Mouse (Mus musculus): ENCODE data around the gene Ccdc102a. TPM values are rescaled to one million over a fixed set of nuclear protein-coding genes. Genes with fewer than 3 reads are reported as not detected.

Ccdc102a gene
- polyA plus RNA-seq, 1 experiment from 2014 or later: 20.2 TPM

Other genes starting within 250 kb of the Ccdc102a start
- gene Pllp, start 221.8 kb downstream of the Ccdc102a start, polyA plus RNA-seq (2014; fragmentation: Nextera tagmentation; extraction: Ambion mirVana): 0.42 and 0.56 TPM in 2 replicates
- not detected in 2 replicates for gene Ccl22, start 172.5 kb downstream of the Ccdc102a start, polyA plus RNA-seq (2014; fragmentation: Nextera tagmentation; extraction: Ambion mirVana)
- 6.1 and 7.9 TPM in 2 replicates for gene Cx3cl1, start 146.1 kb downstream of the Ccdc102a start, polyA plus RNA-seq (2014; fragmentation: Nextera tagmentation; extraction: Ambion mirVana)
- gene Ccl17, start 107.6 kb downstream of the Ccdc102a start, polyA plus RNA-seq (2014; fragmentation: Nextera tagmentation; extraction: Ambion mirVana): not detected in 2 replicates
- gene Coq9, start 79.8 kb downstream of the Ccdc102a start, polyA plus RNA-seq (2014; fragmentation: Nextera tagmentation; extraction: Ambion mirVana): 54.0 and 59.3 TPM in 2 replicates
- 160 and 168 TPM in 2 replicates for gene Ciapin1, start 79.7 kb downstream of the Ccdc102a start, polyA plus RNA-seq (2014; fragmentation: Nextera tagmentation; extraction: Ambion mirVana)
- 153 TPM in 2 replicates for gene Polr2c, start 60.6 kb downstream of the Ccdc102a start, polyA plus RNA-seq (2014; fragmentation: Nextera tagmentation; extraction: Ambion mirVana)
- gene Dok4, start 41.8 kb downstream of the Ccdc102a start, polyA plus RNA-seq (2014; fragmentation: Nextera tagmentation; extraction: Ambion mirVana): 16.3 and 18.5 TPM in 2 replicates
- gene Adgrg5, start 5.6 kb upstream of the Ccdc102a start, polyA plus RNA-seq (2014; fragmentation: Nextera tagmentation; extraction: Ambion mirVana): 0.31 TPM in 1 of 2 replicates, not detected in the other
- gene Adgrg1, start 56.7 kb upstream of the Ccdc102a start, polyA plus RNA-seq (2014; fragmentation: Nextera tagmentation; extraction: Ambion mirVana): 133 and 140 TPM in 2 replicates
- 3.5 and 4.1 TPM in 2 replicates for gene Adgrg3, start 99.6 kb upstream of the Ccdc102a start, polyA plus RNA-seq (2014; fragmentation: Nextera tagmentation; extraction: Ambion mirVana)
- not detected in 2 replicates for gene Drc7, start 137.0 kb upstream of the Ccdc102a start, polyA plus RNA-seq (2014; fragmentation: Nextera tagmentation; extraction: Ambion mirVana)
- gene Katnb1, start 163.1 kb upstream of the Ccdc102a start, polyA plus RNA-seq (2014; fragmentation: Nextera tagmentation; extraction: Ambion mirVana): 29.2 and 32.5 TPM in 2 replicates